Mouse (Mus musculus) cerebellum, adult 18-20 months (tissue): ENCODE data around the gene Cd3d.

Source experiments
- DNase-seq, 2 experiments: peaks; one replicate each; pipeline ENCODE4 v3.0.0; 2021

Cd3d gene

DNA sequence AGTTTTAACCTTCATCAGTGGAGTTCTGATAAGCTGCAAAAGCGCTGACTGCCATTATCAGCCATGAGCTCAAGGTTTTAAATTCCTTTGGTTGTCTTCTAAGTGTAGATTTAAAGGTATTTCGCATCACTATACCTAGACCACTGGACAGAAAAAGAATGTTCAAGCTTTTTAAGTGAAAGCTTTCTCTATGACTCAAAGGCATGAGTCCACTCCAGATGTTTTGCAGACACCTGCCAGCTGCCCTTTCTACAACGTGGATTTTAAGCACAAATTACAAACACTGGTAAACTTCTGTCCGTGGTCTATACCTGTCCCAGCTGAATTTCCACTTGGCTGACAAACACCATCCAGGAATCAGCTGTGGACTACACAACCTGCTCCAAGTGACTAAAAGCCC is 13.4 kb downstream of the Cd3d start:
- no peak for DNase-seq

DNA sequence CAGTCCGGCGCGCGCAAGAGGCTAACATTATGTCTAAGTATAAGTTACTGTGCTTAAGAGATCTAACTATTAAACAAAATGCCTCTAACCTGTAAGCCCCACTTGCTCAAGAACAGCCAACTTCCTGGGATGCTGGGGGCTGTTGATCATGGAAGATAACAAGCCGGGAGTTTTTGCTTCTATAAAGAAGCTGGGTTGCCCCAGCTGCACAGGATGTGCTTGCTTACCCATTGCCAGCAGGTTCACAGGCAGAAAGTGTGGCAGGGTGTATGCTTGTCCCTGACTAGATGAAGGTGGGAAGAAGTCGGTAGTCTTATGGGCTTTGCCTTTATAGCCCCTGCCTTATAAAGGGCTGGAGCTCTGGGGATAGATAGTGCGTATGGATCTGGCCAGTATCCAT is 15.0 kb downstream of the Cd3d start:
- no peak for DNase-seq

DNA sequence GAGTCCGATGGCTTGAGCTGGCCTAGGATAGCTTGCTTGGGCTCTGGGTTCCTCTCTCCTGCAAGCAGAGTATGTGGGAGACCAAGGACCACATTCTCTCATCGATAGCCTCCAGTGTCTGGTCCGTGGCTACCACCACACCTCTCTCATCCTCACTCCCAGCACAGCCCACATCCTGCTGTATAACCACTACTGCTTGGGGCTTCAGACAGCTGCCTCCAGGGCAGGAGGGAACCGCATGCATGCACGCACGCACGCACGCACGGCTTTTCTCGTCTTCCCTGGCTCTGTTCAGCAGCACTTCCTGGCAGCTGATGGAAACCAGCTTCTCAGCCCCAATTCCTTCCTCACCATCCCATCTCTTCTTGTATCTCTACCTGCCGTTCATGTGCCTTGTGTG is 16.6 kb downstream of the Cd3d start:
- DNase-seq, result no peak

DNA sequence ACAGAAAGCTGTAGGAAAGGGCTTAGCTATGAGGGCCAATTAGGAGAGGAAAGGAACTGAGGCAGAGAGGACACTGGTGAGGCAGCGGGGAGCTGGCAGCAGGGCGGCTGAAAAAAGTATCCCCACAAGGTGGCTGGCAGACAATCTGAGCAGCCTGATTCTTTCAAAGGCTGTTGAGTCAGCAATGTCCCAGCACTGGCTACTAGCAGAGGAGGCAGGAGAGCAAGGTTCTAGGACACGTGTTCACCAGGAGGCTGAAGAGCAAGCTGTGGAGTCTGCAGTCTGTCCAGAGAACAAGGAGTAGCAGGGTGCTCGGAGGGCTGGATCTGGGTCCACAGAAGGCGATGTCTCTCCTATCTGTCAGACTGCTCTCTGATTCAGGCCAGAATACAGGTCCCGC is 17.6 kb downstream of the Cd3d start:
- peak; percentile 70 to 81 for DNase-seq

DNA sequence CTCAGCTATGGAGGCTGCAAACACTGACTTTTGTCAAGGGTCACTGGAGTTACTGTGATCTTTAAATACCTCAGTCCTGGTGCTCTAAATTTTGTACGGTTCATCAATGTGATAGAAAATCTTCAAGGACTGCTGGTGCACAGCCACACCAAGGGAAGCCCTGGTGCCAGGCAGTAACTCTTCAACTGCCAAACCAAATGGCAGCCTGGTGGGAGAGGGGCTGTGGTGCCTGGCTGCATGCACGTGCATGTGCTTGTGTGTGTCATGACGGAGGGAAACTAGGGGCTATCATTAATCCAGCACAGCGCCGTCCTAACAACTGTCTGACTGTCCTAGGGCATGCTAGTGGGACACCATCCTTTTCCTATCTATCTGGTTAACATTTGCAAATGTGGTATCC is 18.2 kb downstream of the Cd3d start:
- DNase-seq, result peak in 1 of 2 experiments; percentile 10

DNA sequence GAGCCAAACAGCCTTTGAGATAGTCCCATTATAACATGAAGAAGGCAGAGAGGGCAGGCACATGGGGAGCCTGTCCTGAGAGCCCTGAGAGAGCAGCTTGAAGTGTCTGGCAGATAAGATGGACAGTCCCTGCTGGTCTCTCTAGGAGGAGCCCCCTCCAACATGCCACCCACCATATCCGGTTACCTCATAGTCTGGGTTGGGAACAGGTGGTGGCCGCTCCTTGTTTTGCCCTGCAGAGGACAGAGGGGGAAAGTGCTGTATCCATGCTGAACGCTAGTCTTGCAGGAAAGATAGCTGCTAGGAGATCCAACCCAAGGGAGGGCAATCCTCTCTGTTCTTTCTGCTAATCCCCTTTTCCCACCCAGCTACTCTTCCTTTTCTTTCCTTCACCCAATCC is 18.7 kb downstream of the Cd3d start:
- peak in 1 of 2 experiments; percentile 5 for DNase-seq

DNA sequence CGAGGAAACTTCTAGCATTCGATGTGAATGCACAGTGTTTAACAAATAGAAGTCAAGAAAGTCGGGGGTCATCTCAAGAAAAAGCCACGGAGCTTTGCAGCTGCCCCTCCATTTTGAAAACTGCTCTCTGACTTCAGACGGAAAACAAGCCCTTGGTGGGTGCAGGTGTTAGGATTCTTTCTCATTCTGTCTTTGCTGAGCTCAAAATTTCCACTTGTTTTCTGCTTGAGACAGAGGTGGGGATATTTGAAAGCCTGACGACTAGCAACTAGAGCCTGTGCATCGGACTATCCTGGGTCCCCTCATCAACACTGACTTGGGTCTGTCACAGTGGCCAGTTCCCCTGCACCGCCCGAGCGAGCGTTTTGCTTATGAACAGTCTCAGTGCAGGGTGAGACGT is 25.8 kb downstream of the Cd3d start:
- DNase-seq, result no peak

DNA sequence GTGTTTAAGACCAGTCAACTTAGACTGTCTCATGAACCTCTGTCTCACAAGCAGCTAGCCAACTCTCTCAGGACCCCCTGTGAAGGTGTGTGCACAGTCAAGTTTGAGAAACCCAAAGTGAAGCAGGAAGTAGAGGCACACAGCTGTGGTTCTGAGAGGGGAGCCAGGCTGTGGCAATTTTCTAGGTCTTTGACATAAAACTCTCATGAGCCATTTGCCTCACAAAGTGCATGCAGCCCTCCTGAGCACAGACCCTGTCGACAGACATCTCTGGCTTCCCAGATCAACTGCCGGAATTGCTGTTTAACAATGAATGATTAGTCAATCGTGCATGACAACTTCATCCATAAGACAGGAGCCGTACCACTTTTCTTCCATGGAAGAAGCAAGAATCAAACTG is 26.8 kb downstream of the Cd3d start:
- DNase-seq, result no peak

DNA sequence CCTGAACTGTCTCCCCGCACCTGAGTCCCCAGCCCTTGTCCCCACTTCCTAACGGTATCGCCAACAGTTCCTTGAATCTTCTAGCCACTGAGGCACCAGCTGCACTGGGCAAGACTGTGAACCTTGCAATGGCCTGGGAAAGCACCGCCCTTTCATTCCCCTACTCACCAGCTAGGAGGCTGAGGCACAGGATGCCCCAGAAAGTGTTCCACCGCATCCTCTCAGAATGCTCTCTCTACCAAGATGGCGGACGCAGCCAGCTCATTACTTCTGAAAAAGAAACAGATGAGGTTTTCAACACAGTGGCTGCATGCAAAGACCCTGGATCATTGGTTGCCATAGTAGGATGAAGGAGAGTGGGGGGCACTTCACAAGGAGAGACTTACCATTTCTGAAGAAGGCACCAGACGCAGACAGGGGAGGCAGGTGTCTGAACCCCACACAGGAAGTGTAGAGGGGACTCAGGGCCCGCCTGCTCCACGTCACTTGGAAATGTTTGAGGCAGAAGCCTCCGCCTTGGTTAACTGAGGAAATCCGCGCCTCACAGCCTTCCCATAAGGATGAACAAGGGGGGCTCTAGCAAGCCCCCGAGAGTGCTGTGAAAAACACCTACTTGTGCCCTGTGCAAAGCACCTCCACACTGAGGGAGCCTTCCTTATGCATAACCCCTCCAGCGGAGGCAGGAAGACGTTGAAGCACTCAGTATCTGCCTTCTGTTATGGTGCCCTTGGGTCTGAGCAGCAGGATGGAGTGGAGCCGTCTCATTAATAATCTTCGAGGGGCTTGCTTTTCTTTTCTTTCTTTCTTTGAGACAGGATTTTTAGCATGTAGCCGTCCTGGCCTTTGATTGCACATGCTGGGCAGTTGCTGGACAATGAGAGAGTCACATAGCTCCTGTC is 27.8 kb downstream of the Cd3d start, which contains the start of gene Cd3e:
Gene Cd3e (minus strand): TSS at position 448 of the 899 bp plus-strand sequence.
- DNase-seq, result no peak

DNA sequence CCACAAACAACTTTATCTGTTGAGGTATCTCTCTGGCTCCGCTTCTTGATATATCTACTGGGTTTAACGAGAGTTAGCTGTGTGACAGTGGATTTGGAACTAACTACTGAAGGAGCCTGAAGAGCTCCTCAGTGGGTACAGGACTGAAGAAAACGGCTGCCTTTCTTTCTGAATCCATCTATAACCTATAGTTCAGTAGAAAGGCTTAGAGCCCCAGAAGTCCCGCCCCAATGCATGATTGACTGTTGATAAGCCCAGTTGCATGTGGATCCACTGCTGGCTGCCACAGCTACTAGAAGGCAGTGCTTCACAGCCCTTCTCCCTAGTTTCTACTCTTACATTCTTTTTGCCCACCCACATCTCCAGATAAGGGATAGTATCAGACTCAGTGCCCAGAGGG is 28.9 kb downstream of the Cd3d start:
- DNase-seq, result no peak

DNA sequence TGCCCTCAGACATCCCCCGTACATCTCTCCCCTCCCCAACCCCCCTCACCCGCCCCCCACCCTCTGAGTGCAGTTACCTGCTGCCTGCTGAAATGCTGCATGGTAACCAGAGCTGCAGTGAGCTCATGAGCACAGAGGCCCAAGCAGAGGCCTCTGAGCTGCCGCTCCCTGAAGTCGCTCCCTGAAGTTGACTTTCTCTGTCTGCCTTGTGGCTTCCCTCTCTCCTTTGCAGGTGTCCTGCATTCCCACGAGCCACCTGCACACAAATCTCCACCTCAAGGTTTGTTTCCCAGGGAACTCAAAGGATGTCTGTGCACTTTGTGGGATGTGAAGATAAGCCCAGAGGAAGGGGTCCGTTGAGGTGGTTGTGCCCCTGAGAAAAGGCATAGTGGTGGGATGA is 29.7 kb downstream of the Cd3d start:
- DNase-seq, result no peak

DNA sequence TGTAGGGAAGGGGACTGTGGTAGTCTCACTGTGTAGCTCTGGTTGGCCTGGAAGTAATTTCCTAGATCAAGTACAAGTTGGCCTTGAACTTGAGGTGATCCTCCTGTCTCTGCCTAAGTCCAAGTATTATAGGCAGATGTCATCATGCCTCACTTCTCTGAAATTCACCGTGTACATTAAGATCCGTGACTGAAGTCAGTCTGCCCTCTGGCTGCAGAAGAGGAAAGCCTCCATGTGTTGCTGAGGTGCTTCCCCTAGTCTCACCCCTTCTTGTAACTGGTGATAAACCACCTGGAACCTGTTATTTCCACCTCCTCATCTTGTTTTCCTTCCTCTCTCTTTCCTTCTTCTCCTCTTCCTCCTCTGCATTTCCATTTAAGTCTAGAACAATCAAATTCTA is 33.3 kb downstream of the Cd3d start:
- DNase-seq, result no peak

DNA sequence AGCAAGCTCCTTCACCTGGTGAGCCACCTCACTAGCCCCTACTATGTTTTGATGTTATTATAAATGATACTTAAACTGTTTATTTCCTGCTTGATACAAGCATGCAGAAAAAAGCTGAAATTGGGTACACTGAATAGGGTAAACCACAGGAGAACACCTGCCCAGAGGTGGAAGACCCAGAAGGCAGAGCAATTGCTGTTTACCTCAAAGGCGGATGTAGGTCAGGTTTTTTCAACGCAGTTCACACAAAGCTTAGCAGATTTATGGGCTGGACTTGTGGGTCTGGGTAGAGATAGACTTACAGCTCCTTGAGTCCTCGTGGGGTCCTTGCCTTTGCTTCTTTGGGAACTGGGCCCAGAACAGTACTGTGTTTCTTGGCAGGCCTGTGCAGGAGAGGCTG is 34.3 kb downstream of the Cd3d start:
- DNase-seq, result no peak

DNA sequence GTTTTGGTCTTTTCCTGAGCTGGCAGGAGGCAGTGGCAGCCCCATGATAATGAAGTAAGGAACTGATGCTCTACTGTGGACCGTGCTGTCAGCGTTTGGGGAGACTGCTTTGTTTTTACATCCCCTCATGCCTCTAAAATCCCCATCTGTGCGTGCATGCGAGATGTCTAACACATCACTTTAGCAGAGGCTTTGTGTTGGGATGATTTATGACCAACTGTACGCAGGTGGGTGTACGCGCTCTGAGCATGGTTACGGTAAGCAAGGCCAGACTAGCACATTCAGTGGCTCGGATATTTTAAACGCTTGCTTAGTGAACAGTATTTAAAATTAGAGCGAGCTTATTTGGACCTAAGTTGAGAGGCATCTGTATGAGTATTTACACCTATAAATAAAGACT is 36.4 kb downstream of the Cd3d start:
- no peak for DNase-seq

DNA sequence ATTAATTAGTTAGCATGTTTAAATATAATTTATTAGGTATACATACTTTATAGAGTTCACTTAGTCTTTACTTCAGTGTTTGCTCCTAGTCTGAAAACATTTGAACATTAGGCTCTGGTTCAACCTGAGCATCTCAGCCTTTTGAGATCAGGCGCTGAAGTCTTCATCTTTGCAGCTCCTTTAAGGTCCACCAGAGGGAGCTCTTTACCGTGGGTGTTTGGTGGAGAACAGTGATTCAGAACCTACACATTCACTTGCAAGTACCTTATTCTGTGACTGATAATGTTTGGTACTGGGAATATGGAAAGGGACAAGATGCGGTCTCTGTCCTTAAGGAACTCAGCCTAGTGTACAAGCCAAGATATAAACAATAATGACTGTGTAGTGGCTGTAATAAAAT is 41.2 kb downstream of the Cd3d start:
- DNase-seq, result peak; percentile 70 to 80

DNA sequence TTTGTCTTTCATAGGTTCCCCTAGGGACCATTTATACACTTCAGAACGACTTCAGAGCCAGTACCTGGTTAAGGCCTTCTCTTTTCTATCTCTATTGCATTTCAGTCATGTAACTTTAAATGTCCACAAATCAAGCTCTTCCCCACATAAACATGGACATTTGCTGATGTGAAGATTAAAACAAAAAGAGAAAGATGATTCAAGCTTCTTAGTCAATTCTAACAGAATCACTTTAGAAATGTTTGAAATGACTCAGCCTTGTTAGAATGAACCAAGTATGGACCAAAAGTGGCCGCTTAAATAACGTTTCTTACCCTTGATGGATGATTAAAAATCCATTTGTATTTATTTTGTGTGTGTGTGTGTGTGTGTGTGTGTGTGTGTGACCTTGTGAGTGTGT is 42.1 kb downstream of the Cd3d start:
- DNase-seq, result no peak

DNA sequence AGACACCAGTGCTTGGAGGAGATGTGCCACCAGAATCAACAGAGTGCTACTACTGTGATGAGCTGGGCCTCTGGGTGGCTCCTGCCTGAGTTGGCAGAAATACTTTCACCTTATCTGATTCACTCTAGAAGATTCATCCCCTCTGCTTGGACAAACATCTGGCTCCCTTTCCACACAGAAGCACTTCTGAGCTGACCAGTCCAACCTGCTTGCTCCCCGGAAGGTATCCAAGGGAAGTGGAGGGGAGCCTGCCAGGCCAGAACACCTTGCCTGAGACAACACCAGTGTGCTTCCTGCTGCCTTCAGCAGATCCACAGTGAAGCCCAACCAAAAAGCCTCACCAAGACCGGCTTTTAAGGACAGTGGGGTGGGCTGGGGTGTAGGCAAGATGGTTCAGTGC is 42.6 kb downstream of the Cd3d start:
- DNase-seq, result no peak

DNA sequence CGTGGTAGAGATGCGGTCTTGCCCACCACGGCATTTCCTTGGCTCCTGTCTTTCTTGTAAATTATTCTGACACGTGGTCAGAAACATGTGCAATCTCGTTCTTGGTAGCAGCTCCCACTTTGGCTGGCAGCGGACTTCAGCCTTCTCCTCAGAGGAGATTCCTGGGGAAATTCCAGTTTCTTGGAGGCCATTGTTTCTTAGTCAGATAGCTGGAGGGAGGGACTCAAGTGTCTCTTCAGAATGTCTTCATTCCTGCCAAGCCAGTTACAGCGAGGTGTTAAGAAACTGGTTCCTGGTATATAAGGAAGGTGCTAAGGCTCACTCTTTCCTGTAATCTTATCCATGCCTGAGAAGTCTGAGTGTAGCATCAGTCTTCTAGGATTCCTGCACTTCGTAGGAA is 45.8 kb downstream of the Cd3d start:
- DNase-seq, result no peak

DNA sequence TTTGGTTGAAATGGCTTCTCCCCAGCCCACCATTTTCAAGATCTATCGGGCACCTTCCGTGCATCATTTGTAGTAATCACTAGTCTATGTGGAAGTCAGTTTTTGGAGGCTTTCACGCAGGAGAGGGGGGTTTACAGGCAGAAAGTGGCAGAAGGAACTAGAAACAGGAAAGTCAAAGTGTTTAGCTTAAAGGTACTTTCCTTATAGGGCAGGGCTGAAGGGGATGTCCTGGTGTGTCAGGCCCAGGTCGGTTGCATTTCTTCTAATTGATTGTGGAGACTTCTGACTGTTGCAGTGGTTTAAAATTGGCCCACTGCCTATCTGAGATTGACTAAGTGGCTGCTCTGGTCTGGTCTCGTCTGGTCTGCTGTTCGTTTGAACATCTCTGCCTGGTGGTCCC is 48.8 kb downstream of the Cd3d start:
- DNase-seq, result no peak

DNA sequence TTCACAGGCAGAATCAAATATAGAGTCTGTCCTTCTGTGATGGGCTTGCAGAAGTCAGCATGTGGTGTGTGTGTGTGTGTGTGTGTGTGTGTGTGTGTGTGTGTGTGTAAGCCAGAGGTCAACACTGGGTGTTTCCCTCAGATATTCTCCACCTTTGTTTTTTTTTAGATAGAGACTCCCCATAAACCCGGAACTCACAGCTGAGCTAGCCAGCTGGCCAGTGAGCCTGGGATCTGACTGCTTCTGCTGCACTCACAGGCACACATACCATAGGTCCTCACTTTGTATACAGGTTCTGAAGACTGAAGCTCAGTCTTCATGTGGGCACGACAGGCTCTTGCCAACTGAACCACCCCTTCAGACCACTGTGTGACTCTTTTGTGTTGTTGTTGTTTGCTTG is 50.7 kb downstream of the Cd3d start:
- DNase-seq, result no peak

DNA sequence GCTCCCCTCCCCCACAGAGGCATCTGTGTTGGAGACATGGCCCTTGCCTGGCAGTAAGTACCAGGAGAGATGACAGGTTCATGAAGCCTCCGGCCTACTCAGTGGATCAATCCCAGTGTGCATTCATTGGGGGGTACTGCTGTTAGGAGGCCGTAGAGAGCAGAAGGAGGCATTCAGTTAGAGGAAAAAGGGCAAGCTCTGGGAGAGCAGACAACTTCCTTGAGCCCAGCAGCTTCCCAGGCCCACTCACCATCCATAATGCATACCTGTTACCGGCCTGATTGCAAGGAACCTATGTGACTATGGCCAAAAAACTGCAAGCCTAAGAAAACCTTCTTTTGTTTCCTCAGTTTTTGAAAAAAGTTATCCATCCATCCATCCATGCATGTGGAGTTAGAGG is 52.9 kb downstream of the Cd3d start:
- no peak for DNase-seq
